Mouse (Mus musculus) hindbrain, embryonic 14.5 days (tissue): ENCODE data around the gene Polm. TPM values are rescaled to one million over a fixed set of nuclear protein-coding genes. Genes with fewer than 3 reads are reported as not detected.

Experiments
- ATAC-seq: fragments of 200-750 bp; cut with Nextera tagmentation; 2 replicates; pipeline ENCODE4 v1.8.0; 2017; ENCODE audit warnings: moderate number of reproducible peaks, mild to moderate bottlenecking, moderate TSS enrichment, moderate library complexity; ENCODE audit not compliant: low FRiP score
- DNase-seq: peaks from one replicate; pipeline ENCODE4 v3.0.0-alpha.2; 2015; ENCODE audit warnings: low spot score
- H3K27ac ChIP-seq: fragments of 300-500 bp; sonication (generic); 2 replicates; pipeline ENCODE4 v1.5.1; 2014; ENCODE audit warnings: mild to moderate bottlenecking, moderate library complexity
- H3K27me3 ChIP-seq: fragments of 300-500 bp; sonication (generic); 2 replicates; pipeline ENCODE4 v1.6.1; 2014; ENCODE audit warnings: mild to moderate bottlenecking, low read length, mixed read lengths; ENCODE audit not compliant: control insufficient read depth, insufficient read depth
- H3K36me3 ChIP-seq: fragments of 300-500 bp; sonication (generic); replicated peaks from 2 replicates; pipeline ENCODE4 v1.6.1; 2014; ENCODE audit not compliant: control insufficient read depth, insufficient read depth
- H3K4me1 ChIP-seq: fragments of 300-500 bp; sonication (generic); replicated peaks from 2 replicates; pipeline ENCODE4 v1.6.1; 2014; ENCODE audit warnings: antibody characterized with exemption, low read length, mixed read lengths; ENCODE audit not compliant: control insufficient read depth, insufficient read depth
- H3K4me2 ChIP-seq: fragments of 300-500 bp; sonication (generic); replicated peaks from 2 replicates; pipeline ENCODE4 v1.6.1; 2014; ENCODE audit warnings: mild to moderate bottlenecking, moderate library complexity
- H3K4me3 ChIP-seq: fragments of 300-500 bp; sonication (generic); replicated peaks from 2 replicates; pipeline ENCODE4 v1.5.1; 2014; ENCODE audit warnings: mild to moderate bottlenecking, low read length
- H3K9ac ChIP-seq: fragments of 300-500 bp; sonication (generic); 2 replicates; pipeline ENCODE4 v1.6.1; 2014
- H3K9me3 ChIP-seq: fragments of 300-500 bp; sonication (generic); 2 replicates; pipeline ENCODE4 v1.6.1; 2016; ENCODE audit warnings: low read length; ENCODE audit not compliant: control insufficient read depth
- WGBS: fragments of 180-500 bp; shearing (Covaris S2); extraction: QIAGEN DNeasy Blood & Tissue Kit; methylation state at CpG from one replicate; pipeline ENCODE4 v1.1.7; 2014; 5-methylcytosine and 5-hydroxymethylcytosine counted together
- polyA plus RNA-seq: library from polyadenylated mRNA; unstranded; fragments of >200 nt; fragmentation: Nextera tagmentation; extraction: Ambion mirVana; gene quantifications from 2 replicates; pipeline ENCODE4 v1.2.1, GENCODE M21; 2014

Polm gene
- polyA plus RNA-seq, 1 experiment from 2014 or later: 4.7 TPM

DNA sequence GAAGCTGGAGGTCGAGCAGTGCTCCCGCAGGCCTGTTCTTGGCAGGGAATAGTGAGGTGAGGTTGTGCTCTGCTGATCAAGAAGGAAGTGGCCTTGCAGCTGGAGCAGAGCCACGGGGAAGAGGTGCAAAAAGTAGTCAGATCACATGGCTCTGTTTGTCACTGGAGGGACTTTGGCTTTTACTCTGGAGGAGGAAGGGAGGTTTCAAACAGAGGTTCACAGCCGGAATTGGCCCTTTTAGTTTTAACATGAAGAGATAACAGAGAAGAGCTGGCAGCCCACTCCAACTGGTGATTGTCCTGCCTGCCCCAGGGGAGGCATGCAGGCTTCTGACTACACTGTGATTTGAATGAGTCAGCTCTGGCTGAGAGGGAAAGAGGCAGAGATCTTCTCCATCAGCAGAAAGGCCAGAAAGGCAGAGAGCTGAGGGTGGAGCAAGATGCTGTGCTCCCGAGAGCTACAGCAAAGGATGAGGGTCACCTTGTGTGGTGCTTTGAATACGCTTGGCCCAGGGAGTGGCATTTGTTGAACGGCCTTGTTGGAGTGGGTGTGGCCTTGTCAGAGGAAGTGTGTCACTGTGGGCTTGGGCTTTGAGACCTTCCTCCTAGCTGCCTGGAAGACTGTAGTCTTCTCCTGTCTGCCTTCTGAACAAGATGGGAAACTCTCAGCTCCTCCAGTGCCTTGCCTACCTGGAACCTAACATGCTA, 9.0 kb upstream of the Polm start:
- H3K4me2 ChIP-seq: no peak overlapping the region
- no peak overlapping the region for H3K9ac ChIP-seq
- no peaks in the 10 kb centered on the region for H3K9me3 ChIP-seq
- H3K4me3 ChIP-seq: no peak overlapping the region
- no peak for ATAC-seq
- H3K27ac ChIP-seq: no peak overlapping the region
- DNase-seq: no peak
- H3K4me1 ChIP-seq: no peaks in the 10 kb centered on the region
- WGBS: 75% methylated on average over 7 of the region's 7 CpGs
- H3K27me3 ChIP-seq: no peaks in the 10 kb centered on the region
- H3K36me3 ChIP-seq: no peaks in the 10 kb centered on the region

- Histone ChIP-seq H3K4me2 (no peak overlapping the region), H3K9ac (no peak overlapping the region), H3K27me3 (no peaks in the 10 kb centered on the region), H3K4me1 (no peaks in the 10 kb centered on the region), H3K4me3 (no peak overlapping the region), H3K36me3 (no peaks in the 10 kb centered on the region), H3K27ac (no peak overlapping the region), H3K9me3 (no peaks in the 10 kb centered on the region)
- DNase-seq (no peak), ATAC-seq (no peak)
- WGBS: 88% methylated on average over 3 of the region's 3 CpGs
These were observed 5.3 kb upstream of the Polm start for GRCm38 (mm10) chr11:5843131-5843530.

DNA sequence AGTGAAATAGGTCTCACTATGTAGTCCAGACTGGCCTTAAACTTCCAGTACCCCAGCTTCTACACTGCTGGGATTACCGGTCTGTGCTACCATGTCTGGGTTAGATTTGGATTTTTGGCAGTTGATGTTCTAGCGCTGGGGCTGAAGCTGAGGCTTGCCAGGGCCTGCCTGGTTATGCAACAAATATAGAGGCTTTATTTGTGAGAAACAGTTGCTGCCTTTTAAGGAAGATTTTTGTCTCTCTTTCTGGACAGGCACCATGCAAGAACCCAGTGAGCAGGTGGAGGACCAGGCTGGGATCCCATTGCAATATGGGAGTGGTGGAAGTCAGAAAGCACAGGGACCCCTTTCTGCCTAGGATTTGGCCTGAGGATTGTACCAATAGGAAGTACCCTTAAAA, 3.9 kb upstream of the Polm start:
- Histone ChIP-seq H3K27me3 (no peaks in the 10 kb centered on the region), H3K27ac (no peak overlapping the region), H3K36me3 (no peaks in the 10 kb centered on the region), H3K9ac (no peak overlapping the region), H3K4me3 (no peak overlapping the region), H3K4me1 (0 out of 2 replicates have a peak, but pooled peaks cover 7% of the 10 kb centered on the region), H3K9me3 (no peaks in the 10 kb centered on the region), H3K4me2 (no peak overlapping the region)
- ATAC-seq (no peak), DNase-seq (no peak)
- WGBS: 94% methylated on average over 2 of the region's 2 CpGs

DNA sequence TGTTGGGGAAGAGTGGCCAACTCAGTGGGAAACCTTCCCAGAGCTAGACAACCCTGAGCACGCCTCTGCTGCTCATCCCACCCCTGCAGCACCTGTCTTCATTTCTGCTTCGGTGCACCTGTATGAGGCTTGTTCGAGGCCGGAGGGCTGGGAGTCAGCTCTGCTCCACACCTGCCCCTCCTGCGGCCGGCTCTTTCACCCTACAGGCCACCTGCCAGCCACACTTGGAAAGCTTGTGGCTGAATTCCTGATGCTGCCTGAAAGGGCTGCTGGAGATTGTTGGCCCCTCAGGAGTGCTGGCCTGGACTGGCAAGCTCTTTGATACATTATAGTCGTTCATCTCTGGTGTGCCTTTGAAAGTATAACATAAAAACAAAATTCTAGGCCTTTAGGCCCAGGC, 2.5 kb upstream of the Polm start:
- WGBS: 82% methylated on average over 7 of the region's 7 CpGs
- Histone ChIP-seq H3K27ac (no peak overlapping the region), H3K36me3 (no peaks in the 10 kb centered on the region), H3K9ac (no peak overlapping the region), H3K9me3 (no peaks in the 10 kb centered on the region), H3K4me2 (no peak overlapping the region), H3K4me1 (0 out of 2 replicates have a peak, but pooled peaks cover 13% of the 10 kb centered on the region), H3K27me3 (no peaks in the 10 kb centered on the region), H3K4me3 (no peak overlapping the region)
- no peak for DNase-seq
- ATAC-seq: no peak

GRCm38 (mm10) chr11:5836126-5836525, 1.7 kb downstream of the Polm start:
- H3K9me3 ChIP-seq: no peaks in the 10 kb centered on the region
- no peak overlapping the region for H3K27ac ChIP-seq
- ATAC-seq (no peak), DNase-seq (peak; percentile 32)
- H3K4me2 ChIP-seq: no peak overlapping the region
- WGBS: 43% methylated on average over 1 of the region's 1 CpGs
- H3K27me3 ChIP-seq: no peaks in the 10 kb centered on the region
- H3K36me3 ChIP-seq: peaks cover 26% of the 10 kb centered on the region; the same call in 1 of the 2 replicates
- H3K9ac ChIP-seq: no peak overlapping the region
- H3K4me1 ChIP-seq: 0 out of 2 replicates have a peak, but pooled peaks cover 13% of the 10 kb centered on the region
- no peak overlapping the region for H3K4me3 ChIP-seq

DNA sequence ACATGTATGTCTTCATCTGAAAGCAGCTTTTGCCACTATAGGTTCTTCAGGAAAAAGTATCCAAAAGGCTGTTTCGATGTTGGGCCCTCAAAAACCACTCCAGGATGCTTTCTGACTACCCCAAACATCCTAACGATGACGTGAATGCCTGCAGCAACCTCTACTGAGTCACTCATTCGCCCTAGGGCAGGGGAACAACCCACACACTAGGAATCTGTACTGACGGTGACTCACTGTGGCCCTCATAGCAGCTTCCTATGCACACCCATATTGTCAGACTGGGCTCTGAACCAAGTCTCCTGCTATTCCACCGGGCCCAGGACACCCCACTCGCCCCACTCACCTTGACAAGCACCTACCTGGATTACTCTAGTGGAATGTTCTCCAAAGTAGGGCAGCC, 2.8 kb downstream of the Polm start:
- ATAC-seq: no peak
- no peaks in the 10 kb centered on the region for H3K27me3 ChIP-seq
- 92% methylated on average over 7 of the region's 7 CpGs for WGBS

DNA sequence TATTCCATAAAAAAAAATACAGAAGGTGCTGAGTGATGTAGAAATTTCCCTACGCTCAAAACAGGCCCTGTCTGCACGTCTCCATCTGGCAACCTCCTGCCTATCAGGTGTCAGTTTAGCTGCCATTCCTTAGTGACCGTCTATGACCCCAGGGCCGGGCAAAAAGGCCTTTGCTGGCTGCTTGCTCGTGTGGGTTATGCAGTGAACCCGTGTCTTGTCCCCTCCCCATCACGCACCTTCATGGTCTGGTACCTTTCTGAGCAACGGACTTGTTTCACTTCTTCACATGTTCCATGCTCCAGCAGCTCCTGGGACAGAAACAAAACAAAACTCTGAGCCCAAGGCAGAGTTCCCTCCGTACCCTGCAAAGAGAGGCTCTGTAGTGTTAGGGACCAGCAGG, 3.3 kb downstream of the Polm start:
- WGBS: 92% methylated on average over 9 of the region's 9 CpGs
- Histone ChIP-seq H3K4me3 (no peak overlapping the region), H3K27ac (no peak overlapping the region), H3K36me3 (peaks cover 38% of the 10 kb centered on the region), H3K9ac (no peak overlapping the region), H3K4me1 (0 out of 2 replicates have a peak, but pooled peaks cover 13% of the 10 kb centered on the region), H3K9me3 (no peaks in the 10 kb centered on the region), H3K4me2 (no peak overlapping the region), H3K27me3 (no peaks in the 10 kb centered on the region)
- DNase-seq (no peak), ATAC-seq (no peak)

More for the DNA sequence above, 2.8 kb downstream of the Polm start:
- Histone ChIP-seq H3K4me1 (0 out of 2 replicates have a peak, but pooled peaks cover 13% of the 10 kb centered on the region), H3K36me3 (peaks cover 33% of the 10 kb centered on the region; the same call in 1 of the 2 replicates), H3K9me3 (no peaks in the 10 kb centered on the region), H3K27ac (no peak overlapping the region), H3K4me2 (no peak overlapping the region), H3K4me3 (no peak overlapping the region), H3K9ac (no peak overlapping the region)
- no peak for DNase-seq

- no peaks in the 10 kb centered on the region for H3K9me3 ChIP-seq
- WGBS: 95% methylated on average over 12 of the region's 12 CpGs
- no peak overlapping the region for H3K9ac ChIP-seq
- H3K4me2 ChIP-seq: no peak overlapping the region
- no peak overlapping the region for H3K4me3 ChIP-seq
- DNase-seq (no peak), ATAC-seq (no peak)
- no peaks in the 10 kb centered on the region for H3K4me1 ChIP-seq
- H3K36me3 ChIP-seq: peaks cover 50% of the 10 kb centered on the region
- H3K27ac ChIP-seq: no peak overlapping the region
- H3K27me3 ChIP-seq: no peaks in the 10 kb centered on the region
These were observed 8.5 kb downstream of the Polm start for GRCm38 (mm10) chr11:5829327-5829726.

DNA sequence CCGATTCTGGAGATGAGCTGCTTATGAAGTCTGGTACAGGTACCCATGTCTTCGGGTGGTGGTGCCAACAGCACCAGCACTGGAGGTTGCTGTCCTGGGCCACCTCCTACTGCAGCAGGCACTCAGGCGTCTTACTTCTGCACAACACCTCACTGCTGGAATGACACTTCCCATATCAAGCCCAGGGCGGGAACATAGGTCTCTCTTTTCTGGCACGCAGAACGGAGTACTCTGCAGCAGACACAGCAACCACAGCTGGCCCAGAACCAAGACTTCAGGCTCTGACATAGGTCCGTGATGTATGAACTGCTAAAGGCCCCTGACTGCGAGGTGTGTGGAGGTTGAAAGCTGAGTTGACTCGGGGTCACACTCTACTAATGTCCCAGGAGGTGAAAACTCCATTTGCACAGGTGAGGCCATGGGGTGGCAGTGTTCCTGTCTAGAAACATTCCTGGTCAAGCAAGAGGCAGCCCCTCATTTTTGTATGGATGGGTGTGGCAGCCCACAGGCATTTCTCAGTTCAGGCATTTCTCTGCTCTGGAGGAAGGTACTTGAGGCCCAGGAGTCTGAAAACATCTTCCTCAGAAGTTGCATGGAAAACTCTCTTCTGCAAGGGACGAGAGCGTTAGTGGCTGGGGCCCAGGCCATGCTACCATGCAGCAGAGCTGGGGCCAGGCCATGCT, 9.2 kb downstream of the Polm start:
- H3K4me3 ChIP-seq: no peak overlapping the region
- no peaks in the 10 kb centered on the region for H3K4me1 ChIP-seq
- H3K27me3 ChIP-seq: no peaks in the 10 kb centered on the region
- H3K27ac ChIP-seq: no peak overlapping the region
- H3K9ac ChIP-seq: no peak overlapping the region
- WGBS: 93% methylated on average over 11 of the region's 11 CpGs
- no peak overlapping the region for H3K4me2 ChIP-seq
- no peaks in the 10 kb centered on the region for H3K9me3 ChIP-seq
- DNase-seq (no peak), ATAC-seq (no peak)
- H3K36me3 ChIP-seq: peaks cover 47% of the 10 kb centered on the region
